Mouse (Mus musculus) embryonic facial prominence, embryonic 15.5 days (tissue): ENCODE results near the gene Ccdc137. TPM values are rescaled to one million over a fixed set of nuclear protein-coding genes. Genes with fewer than 3 reads are reported as not detected.
"Not testable (repeated sequence)": the region's sequence is repeated elsewhere in the genome, so short reads cannot be mapped to it uniquely, and the experiment has no call there.

Experiments used
- ATAC-seq: fragments of 200-750 bp; cut with Nextera tagmentation; 2 replicates; pipeline ENCODE4 v1.8.0; 2017; ENCODE audit warnings: low read depth, moderate TSS enrichment; ENCODE audit not compliant: insufficient number of reproducible peaks, low FRiP score, low TSS enrichment
- H3K27ac ChIP-seq: fragments of 300-500 bp; sonication (generic); replicated peaks from 2 replicates; pipeline ENCODE4 v1.5.1; 2015; ENCODE audit warnings: mild to moderate bottlenecking, inconsistent platforms
- H3K27me3 ChIP-seq: fragments of 300-500 bp; sonication (generic); 2 replicates; pipeline ENCODE4 v1.6.1; 2015; ENCODE audit warnings: inconsistent platforms
- H3K36me3 ChIP-seq: fragments of 300-500 bp; sonication (generic); 2 replicates; pipeline ENCODE4 v1.6.1; 2015; ENCODE audit warnings: mild to moderate bottlenecking, inconsistent platforms
- H3K4me1 ChIP-seq: fragments of 300-500 bp; sonication (generic); 2 replicates; pipeline ENCODE4 v1.6.1; 2015; ENCODE audit warnings: inconsistent platforms
- H3K4me2 ChIP-seq: fragments of 300-500 bp; sonication (generic); replicated peaks from 2 replicates; pipeline ENCODE4 v1.6.1; 2015; ENCODE audit warnings: mild to moderate bottlenecking, inconsistent platforms
- H3K4me3 ChIP-seq: fragments of 300-500 bp; sonication (generic); replicated peaks from 2 replicates; pipeline ENCODE4 v1.5.1; 2015; ENCODE audit warnings: mild to moderate bottlenecking, inconsistent platforms
- H3K9ac ChIP-seq: fragments of 300-500 bp; sonication (generic); 2 replicates; pipeline ENCODE4 v1.6.1; 2015; ENCODE audit warnings: inconsistent platforms
- H3K9me3 ChIP-seq: fragments of 300-500 bp; sonication (generic); replicated peaks from 2 replicates; pipeline ENCODE4 v1.6.1; 2016; ENCODE audit warnings: inconsistent platforms
- WGBS: fragments of 180-500 bp; shearing (Covaris S2); methylation state at CpG from one replicate; pipeline ENCODE4 v1.1.7; 2015; 5-methylcytosine and 5-hydroxymethylcytosine counted together
- polyA plus RNA-seq: library from polyadenylated mRNA; unstranded; fragments of >200 nt; fragmentation: Nextera tagmentation; extraction: Ambion mirVana; gene quantifications from 2 replicates; pipeline ENCODE4 v1.2.1, GENCODE M21; 2015

Ccdc137 gene
- 32.4 and 38.5 TPM in 2 replicates for polyA plus RNA-seq

- peak within 1 kb of the TSS; percentile 82 for H3K27ac ChIP-seq
- H3K4me3 ChIP-seq: peak within 1 kb of the TSS; percentile 95
- H3K27me3 ChIP-seq: no peaks in the 10 kb centered on the region
- peak within 1 kb of the TSS; percentile 96 for H3K9ac ChIP-seq
- no peaks in the 10 kb centered on the region for H3K9me3 ChIP-seq
- peaks cover 24% of the 10 kb centered on the region for H3K4me1 ChIP-seq
- peaks cover 38% of the 10 kb centered on the region for H3K36me3 ChIP-seq
- ATAC-seq: peak; percentile 88
- H3K4me2 ChIP-seq: peak within 1 kb of the TSS; percentile 75
- 3% methylated on average over 62 of the region's 62 CpGs for WGBS
Observed at GRCm38 (mm10) chr11:120457772-120458751, at the start of gene Ccdc137, which contains the start of gene Oxld1. TSS of gene Ccdc137 (plus strand) at chr11:120458115. TSS of gene Oxld1 (minus strand) at chr11:120458068.

GRCm38 (mm10) chr11:120413621-120414020 lies 44.3 kb upstream of the Ccdc137 start:
- not testable (repeated sequence) for H3K9ac ChIP-seq, ATAC-seq, H3K9me3 ChIP-seq, H3K4me1 ChIP-seq, H3K27me3 ChIP-seq, H3K4me3 ChIP-seq, H3K4me2 ChIP-seq, H3K27ac ChIP-seq
- H3K36me3 ChIP-seq: peaks cover 85% of the 10 kb centered on the region
- WGBS: 95% methylated on average over 7 of the region's 10 CpGs

GRCm38 (mm10) chr11:120417852-120418251 lies 40.1 kb upstream of the Ccdc137 start:
- Histone ChIP-seq H3K9me3 (no peaks in the 10 kb centered on the region), H3K4me2 (no peak overlapping the region), H3K4me1 (no peaks in the 10 kb centered on the region), H3K27ac (no peak overlapping the region), H3K36me3 (peaks cover 78% of the 10 kb centered on the region), H3K9ac (no peak overlapping the region), H3K27me3 (no peaks in the 10 kb centered on the region), H3K4me3 (no peak overlapping the region)
- no peak for ATAC-seq
- 89% methylated on average over 7 of the region's 7 CpGs for WGBS

DNA sequence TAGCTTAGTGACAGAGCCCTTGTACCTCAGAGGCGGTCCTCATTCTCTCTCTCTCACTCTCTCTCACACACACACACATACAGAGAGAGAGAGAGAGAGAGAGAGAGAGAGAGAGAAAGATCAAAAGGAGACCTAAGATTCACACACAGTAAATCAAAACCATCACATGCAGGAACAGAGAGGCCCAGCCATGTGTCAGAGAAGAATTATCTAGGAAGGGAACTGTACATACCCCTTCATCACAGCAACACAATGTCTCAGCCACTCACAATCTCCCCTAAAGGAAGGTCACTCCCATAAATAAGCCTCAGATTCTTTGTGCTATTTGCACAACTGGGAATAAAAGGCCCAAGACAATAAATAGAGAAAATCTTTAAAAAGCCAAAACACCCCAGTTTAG lies 39.3 kb upstream of the Ccdc137 start:
- H3K27ac ChIP-seq: no peak overlapping the region
- no peak for ATAC-seq
- H3K4me1 ChIP-seq: no peaks in the 10 kb centered on the region
- no peaks in the 10 kb centered on the region for H3K27me3 ChIP-seq
- peaks cover 78% of the 10 kb centered on the region for H3K36me3 ChIP-seq
- H3K9ac ChIP-seq: no peak overlapping the region
- H3K9me3 ChIP-seq: no peaks in the 10 kb centered on the region
- H3K4me3 ChIP-seq: no peak overlapping the region
- H3K4me2 ChIP-seq: no peak overlapping the region
- WGBS: 89% methylated on average over 1 of the region's 1 CpGs

GRCm38 (mm10) chr11:120422651-120423568 lies 35.0 kb upstream of the Ccdc137 start:
- Histone ChIP-seq H3K9me3 (no peaks in the 10 kb centered on the region), H3K27ac (no peak overlapping the region), H3K4me1 (no peaks in the 10 kb centered on the region), H3K4me3 (no peak overlapping the region), H3K27me3 (no peaks in the 10 kb centered on the region), H3K4me2 (no peak overlapping the region), H3K36me3 (peaks cover 78% of the 10 kb centered on the region), H3K9ac (no peak overlapping the region)
- no peak for ATAC-seq
- WGBS: 85% methylated on average over 13 of the region's 13 CpGs

- Histone ChIP-seq H3K36me3 (peaks cover 78% of the 10 kb centered on the region), H3K4me3 (no peak overlapping the region), H3K4me1 (no peaks in the 10 kb centered on the region), H3K9me3 (no peaks in the 10 kb centered on the region), H3K9ac (no peak overlapping the region), H3K27me3 (no peaks in the 10 kb centered on the region), H3K27ac (no peak overlapping the region), H3K4me2 (no peak overlapping the region)
- no peak for ATAC-seq
- WGBS: 64% methylated on average over 9 of the region's 9 CpGs
Observed at GRCm38 (mm10) chr11:120423569-120424295, 34.2 kb upstream of the Ccdc137 start.

DNA sequence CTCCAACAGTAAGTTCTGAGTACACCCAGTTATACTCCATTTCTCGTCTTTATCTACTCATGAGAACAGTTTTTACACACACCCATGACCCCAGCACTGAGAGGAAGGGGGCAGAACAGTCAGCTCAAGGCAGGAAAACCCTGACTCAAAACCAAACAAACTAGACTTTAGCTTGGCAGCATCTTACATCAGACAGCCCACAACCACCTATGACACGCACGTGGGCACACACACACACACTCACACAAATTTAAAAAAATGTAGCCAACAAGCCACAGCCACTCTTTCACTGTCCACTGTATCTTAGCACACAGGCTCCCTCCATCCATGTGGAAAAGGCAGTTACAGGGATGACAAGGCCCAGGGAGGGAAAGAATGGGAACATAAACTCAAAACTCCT lies 31.2 kb upstream of the Ccdc137 start:
- Histone ChIP-seq H3K27me3 (no peaks in the 10 kb centered on the region), H3K4me1 (no peaks in the 10 kb centered on the region), H3K27ac (no peak overlapping the region), H3K36me3 (peaks cover 79% of the 10 kb centered on the region), H3K4me3 (no peak overlapping the region), H3K9ac (no peak overlapping the region), H3K9me3 (no peaks in the 10 kb centered on the region), H3K4me2 (no peak overlapping the region)
- no peak for ATAC-seq
- WGBS: 87% methylated on average over 3 of the region's 3 CpGs

DNA sequence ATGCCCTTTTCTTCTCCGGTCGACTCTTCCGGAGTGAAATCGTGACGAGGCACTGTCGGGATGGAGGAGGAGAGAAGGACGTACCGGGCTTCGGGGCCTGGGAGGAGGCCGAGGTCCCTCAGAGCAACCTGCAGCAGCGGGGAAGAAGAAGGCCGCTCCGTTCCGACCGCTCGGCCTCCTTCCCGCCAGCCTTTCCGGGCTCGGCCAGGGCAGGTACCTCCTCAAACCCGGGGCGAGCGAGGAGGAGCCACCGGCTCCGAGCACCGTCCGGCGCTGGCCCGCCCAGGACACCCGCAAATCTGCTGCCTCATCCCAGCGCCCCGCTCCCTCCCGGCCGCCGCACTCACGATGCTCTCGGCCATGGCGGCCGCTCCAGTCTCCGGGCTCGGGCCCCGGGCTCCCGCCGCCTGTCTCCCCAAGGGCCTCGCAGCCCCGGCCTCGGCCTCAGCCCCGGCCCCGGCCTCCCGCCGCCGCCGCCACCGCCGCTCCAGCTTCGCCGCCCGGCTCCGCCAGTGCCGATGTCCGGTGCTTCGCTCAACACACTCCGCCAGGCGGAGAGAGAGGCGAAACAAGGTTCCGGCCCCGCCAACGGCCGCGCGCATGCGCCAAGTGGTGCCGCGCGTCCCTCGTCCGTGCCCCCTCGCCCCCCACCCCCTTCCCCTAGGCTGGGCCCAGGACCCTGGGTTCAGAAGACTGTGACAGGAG lies 20.6 kb upstream of the Ccdc137 start, which contains the start of gene Nploc4:
TSS of gene Nploc4 (minus strand) at position 557 of the 705 bp plus-strand sequence.
- H3K36me3 ChIP-seq: peaks cover 27% of the 10 kb centered on the region
- ATAC-seq: peak; percentile 88
- peak within 1 kb of the TSS; percentile 85 for H3K4me3 ChIP-seq
- peak within 1 kb of the TSS; percentile 86 for H3K9ac ChIP-seq
- under 1% methylated on average over 74 of the region's 77 CpGs for WGBS
- H3K4me2 ChIP-seq: peak within 1 kb of the TSS; percentile 54
- H3K27me3 ChIP-seq: no peaks in the 10 kb centered on the region
- peak within 1 kb of the TSS; percentile 77 for H3K27ac ChIP-seq
- H3K4me1 ChIP-seq: peaks cover 11% of the 10 kb centered on the region
- H3K9me3 ChIP-seq: no peaks in the 10 kb centered on the region

- peak overlapping the region; percentile 77; the same call in 1 of the 2 replicates for H3K27ac ChIP-seq
- WGBS: 25% methylated on average over 12 of the region's 12 CpGs
- peaks cover 21% of the 10 kb centered on the region for H3K36me3 ChIP-seq
- H3K27me3 ChIP-seq: no peaks in the 10 kb centered on the region
- peak overlapping the region; percentile 54 for H3K4me2 ChIP-seq
- no peaks in the 10 kb centered on the region for H3K9me3 ChIP-seq
- ATAC-seq: no peak
- H3K4me1 ChIP-seq: peaks cover 11% of the 10 kb centered on the region
- peak overlapping the region; percentile 86; the same call in 1 of the 2 replicates for H3K9ac ChIP-seq
- H3K4me3 ChIP-seq: peak overlapping the region; percentile 85
Observed at GRCm38 (mm10) chr11:120437857-120438385, 20.0 kb upstream of the Ccdc137 start.

DNA sequence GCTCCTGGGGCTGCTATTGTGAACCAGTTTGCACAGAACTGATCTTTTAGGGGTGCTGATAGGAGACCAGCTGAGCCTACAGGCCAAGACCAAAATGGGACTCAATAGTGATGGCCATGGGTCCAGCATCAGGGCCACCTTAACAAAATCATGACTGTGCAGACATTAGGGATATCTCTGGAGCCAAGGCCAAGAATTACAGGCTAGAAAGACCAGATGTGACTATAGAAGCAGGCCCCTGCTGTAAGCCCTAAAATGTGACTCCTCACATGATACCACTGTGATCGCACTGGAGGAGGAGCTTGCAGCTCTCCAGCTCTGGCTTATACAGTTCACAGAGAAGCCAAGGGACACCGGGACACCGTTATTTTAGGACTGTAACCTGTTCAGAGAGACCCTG lies 15.6 kb upstream of the Ccdc137 start, which contains the start of gene Tspan10:
TSS of gene Tspan10 (plus strand) at position 301 of the 400 bp plus-strand sequence.
- no peak within 1 kb of the TSS for H3K4me3 ChIP-seq
- ATAC-seq: no peak
- no peaks in the 10 kb centered on the region for H3K9me3 ChIP-seq

More for the DNA sequence above, 15.6 kb upstream of the Ccdc137 start, which contains the start of gene Tspan10:
- no peaks in the 10 kb centered on the region for H3K36me3 ChIP-seq
- 86% methylated on average over 3 of the region's 3 CpGs for WGBS
- H3K9ac ChIP-seq: no peak within 1 kb of the TSS
- H3K4me2 ChIP-seq: no peak within 1 kb of the TSS
- no peaks in the 10 kb centered on the region for H3K27me3 ChIP-seq
- no peaks in the 10 kb centered on the region for H3K4me1 ChIP-seq
- no peak within 1 kb of the TSS for H3K27ac ChIP-seq
